Mouse (Mus musculus) C2C12 (cell line): Measurements from ENCODE around the gene Dgcr6.

Experiments used
- CEBPB ChIP-seq: IDR thresholded peaks from one replicate; pipeline ENCODE4 v1.6.1; 2011; ENCODE audit warnings: low read depth, mild to moderate bottlenecking, control low read depth, moderate library complexity
- CTCF ChIP-seq: IDR thresholded peaks from one replicate; pipeline ENCODE4 v1.5.1; 2011; ENCODE audit not compliant: control insufficient read depth, insufficient read depth, insufficient read length
- MAX ChIP-seq: IDR thresholded peaks from one replicate; pipeline ENCODE4 v1.6.1; 2011; ENCODE audit warnings: mild to moderate bottlenecking, control low read depth
- MYOD1 ChIP-seq: IDR thresholded peaks from one replicate; pipeline ENCODE4 v1.6.1; 2011; ENCODE audit warnings: low read depth; ENCODE audit not compliant: control insufficient read depth, insufficient read length
- MYOG ChIP-seq: IDR thresholded peaks from one replicate; pipeline ENCODE4 v1.6.1; 2011; ENCODE audit not compliant: control insufficient read depth, insufficient read length; ENCODE audit errors: extremely low read depth
- USF1 ChIP-seq: IDR thresholded peaks from one replicate; pipeline ENCODE4 v1.6.1; 2011; ENCODE audit warnings: low read depth, mild to moderate bottlenecking, control low read depth, moderate library complexity

GRCm38 (mm10) chr16:18044991-18045390 lies 7.7 kb upstream of the Dgcr6 start:
- no peak for TF ChIP-seq MYOD1
- no peak for TF ChIP-seq CTCF
- no peak for TF ChIP-seq CEBPB
- TF ChIP-seq USF1: no peak
- TF ChIP-seq MAX: no peak
- TF ChIP-seq MYOG: no peak
